Mouse (Mus musculus) liver, embryonic 12.5 days (tissue): Measurements from ENCODE around the gene Fcor. TPM values are rescaled to one million over a fixed set of nuclear protein-coding genes. Genes with fewer than 3 reads are reported as not detected.

Source experiments
- ATAC-seq: fragments of 200-750 bp; cut with Nextera tagmentation; 2 replicates; pipeline ENCODE4 v1.8.0; 2017; ENCODE audit warnings: moderate number of reproducible peaks, mild to moderate bottlenecking, moderate library complexity
- H3K27ac ChIP-seq: fragments of 300-500 bp; sonication (generic); 2 replicates; pipeline ENCODE4 v1.5.1; 2016; ENCODE audit warnings: mild to moderate bottlenecking
- H3K27me3 ChIP-seq: fragments of 300-500 bp; sonication (generic); replicated peaks from 2 replicates; pipeline ENCODE4 v1.6.1; 2016; ENCODE audit warnings: mild to moderate bottlenecking, moderate library complexity
- H3K36me3 ChIP-seq: fragments of 300-500 bp; sonication (generic); 2 replicates; pipeline ENCODE4 v1.6.1; 2016; ENCODE audit warnings: mild to moderate bottlenecking, moderate library complexity
- H3K4me1 ChIP-seq: fragments of 300-500 bp; sonication (generic); 2 replicates; pipeline ENCODE4 v1.6.1; 2016
- H3K4me2 ChIP-seq: fragments of 300-500 bp; sonication (generic); 2 replicates; pipeline ENCODE4 v1.6.1; 2016; ENCODE audit warnings: mild to moderate bottlenecking, moderate library complexity
- H3K4me3 ChIP-seq: fragments of 300-500 bp; sonication (generic); 2 replicates; pipeline ENCODE4 v1.5.1; 2016; ENCODE audit warnings: mild to moderate bottlenecking, moderate library complexity
- H3K9ac ChIP-seq: fragments of 300-500 bp; sonication (generic); 2 replicates; pipeline ENCODE4 v1.6.1; 2016; ENCODE audit warnings: mild to moderate bottlenecking, moderate library complexity
- H3K9me3 ChIP-seq: fragments of 300-500 bp; sonication (generic); replicated peaks from 2 replicates; pipeline ENCODE4 v1.6.1; 2016; ENCODE audit warnings: mild to moderate bottlenecking, moderate library complexity
- WGBS: fragments of 180-500 bp; shearing (Covaris S2); methylation state at CpG from one replicate; pipeline ENCODE4 v1.1.7; 2016; ENCODE audit not compliant: insufficient replicate concordance; 5-methylcytosine and 5-hydroxymethylcytosine counted together
- polyA plus RNA-seq: library from polyadenylated mRNA; unstranded; fragments of >200 nt; fragmentation: Nextera tagmentation; extraction: Ambion mirVana; gene quantifications from 2 replicates; pipeline ENCODE4 v1.2.1, GENCODE M21; 2016

Gene Fcor
- polyA plus RNA-seq, 1 experiment from 2014 or later = 3.2 TPM

DNA sequence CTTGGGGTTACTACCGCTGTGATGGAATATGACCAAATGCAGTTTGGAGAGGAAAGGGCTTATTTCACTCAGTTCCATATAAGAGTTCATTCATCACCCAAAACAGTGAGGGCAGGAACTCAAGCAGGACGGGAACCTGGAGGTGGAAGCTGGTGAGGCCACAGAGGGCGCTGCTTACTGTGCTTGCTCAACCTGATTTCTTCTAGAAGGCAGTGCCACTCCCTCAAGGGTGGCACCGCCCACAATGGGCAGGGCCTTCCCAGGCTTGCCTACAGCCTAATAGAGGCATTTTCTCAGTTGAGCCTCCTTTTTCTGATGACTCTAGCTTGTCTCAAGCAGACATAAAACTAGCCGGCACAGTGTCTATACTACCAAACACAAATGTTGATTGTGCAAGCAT lies 26.4 kb downstream of the Fcor start:
- no peak overlapping the region for H3K9ac ChIP-seq
- peaks cover 25% of the 10 kb centered on the region for H3K36me3 ChIP-seq
- H3K4me3 ChIP-seq = no peak overlapping the region
- no peak overlapping the region for H3K4me2 ChIP-seq
- 0 out of 2 replicates have a peak, but pooled peaks cover 4% of the 10 kb centered on the region for H3K27me3 ChIP-seq
- peak; percentile 78 for ATAC-seq
- H3K9me3 ChIP-seq = no peaks in the 10 kb centered on the region
- H3K27ac ChIP-seq = no peak overlapping the region
- no peaks in the 10 kb centered on the region for H3K4me1 ChIP-seq
- WGBS = 12% methylated on average over 5 of the region's 5 CpGs

GRCm38 (mm10) chr8:3631478-3631875 lies 40.7 kb downstream of the Fcor start:
- H3K27ac ChIP-seq = peak overlapping the region; percentile 66

GRCm38 (mm10) chr8:3630647-3631477 lies 41.3 kb downstream of the Fcor start, which contains the start of gene Stxbp2:
TSS of gene Stxbp2 (plus strand) at chr8:3630955.
- Histone ChIP-seq H3K4me1 (peaks cover 23% of the 10 kb centered on the region), H3K27ac (peak within 1 kb of the TSS; percentile 66), H3K27me3 (0 out of 2 replicates have a peak, but pooled peaks cover 4% of the 10 kb centered on the region), H3K4me2 (peak within 1 kb of the TSS; percentile 85), H3K9me3 (no peaks in the 10 kb centered on the region), H3K4me3 (peak within 1 kb of the TSS; percentile 80), H3K9ac (peak within 1 kb of the TSS; percentile 77), H3K36me3 (peaks cover 30% of the 10 kb centered on the region)
- 5% methylated on average over 47 of the region's 47 CpGs for WGBS
- ATAC-seq = peak; percentile 91

More at GRCm38 (mm10) chr8:3631478-3631875, 40.7 kb downstream of the Fcor start:
- peak overlapping the region; percentile 80 for H3K4me3 ChIP-seq
- peak; percentile 63 for ATAC-seq
- WGBS = 2% methylated on average over 8 of the region's 8 CpGs
- H3K27me3 ChIP-seq = 0 out of 2 replicates have a peak, but pooled peaks cover 4% of the 10 kb centered on the region
- H3K9me3 ChIP-seq = no peaks in the 10 kb centered on the region
- peak overlapping the region; percentile 77 for H3K9ac ChIP-seq
- H3K4me2 ChIP-seq = peak overlapping the region; percentile 85
- peaks cover 36% of the 10 kb centered on the region for H3K36me3 ChIP-seq
- peaks cover 23% of the 10 kb centered on the region for H3K4me1 ChIP-seq

- Histone ChIP-seq H3K27me3 (0 out of 2 replicates have a peak, but pooled peaks cover 4% of the 10 kb centered on the region), H3K9me3 (no peaks in the 10 kb centered on the region), H3K9ac (no peak overlapping the region), H3K4me3 (no peak overlapping the region), H3K36me3 (peaks cover 2% of the 10 kb centered on the region), H3K4me2 (no peak overlapping the region), H3K4me1 (peaks cover 23% of the 10 kb centered on the region), H3K27ac (no peak overlapping the region)
- WGBS = 34% methylated on average over 5 of the region's 5 CpGs
- no peak for ATAC-seq
Observed at GRCm38 (mm10) chr8:3628014-3628413, 44.1 kb downstream of the Fcor start.

DNA sequence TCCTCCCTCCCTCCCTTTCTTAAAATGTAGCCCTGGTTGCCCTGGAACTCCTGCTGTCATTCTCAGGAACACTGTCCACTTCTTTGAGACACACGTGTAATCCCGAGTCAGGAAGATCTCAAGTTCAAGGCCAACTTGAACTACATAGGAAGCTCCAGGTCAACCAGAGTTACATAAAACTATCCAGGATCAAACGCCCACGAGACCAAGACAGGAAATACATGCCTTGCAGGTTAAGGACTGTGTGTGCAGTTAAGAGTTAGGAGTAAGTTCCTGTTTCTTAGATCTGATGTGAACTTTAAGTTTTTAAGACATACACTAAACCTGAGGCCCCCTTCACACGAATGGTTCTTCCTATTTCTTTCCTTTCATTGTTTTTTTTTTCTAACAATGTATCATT lies 45.2 kb downstream of the Fcor start:
- no peak overlapping the region for H3K4me2 ChIP-seq
- 26% methylated on average over 5 of the region's 5 CpGs for WGBS
- H3K4me3 ChIP-seq = no peak overlapping the region
- no peak for ATAC-seq
- no peak overlapping the region for H3K9ac ChIP-seq
- no peaks in the 10 kb centered on the region for H3K9me3 ChIP-seq
- H3K27me3 ChIP-seq = 0 out of 2 replicates have a peak, but pooled peaks cover 4% of the 10 kb centered on the region
- H3K4me1 ChIP-seq = peaks cover 21% of the 10 kb centered on the region
- H3K27ac ChIP-seq = no peak overlapping the region
- no peaks in the 10 kb centered on the region for H3K36me3 ChIP-seq

DNA sequence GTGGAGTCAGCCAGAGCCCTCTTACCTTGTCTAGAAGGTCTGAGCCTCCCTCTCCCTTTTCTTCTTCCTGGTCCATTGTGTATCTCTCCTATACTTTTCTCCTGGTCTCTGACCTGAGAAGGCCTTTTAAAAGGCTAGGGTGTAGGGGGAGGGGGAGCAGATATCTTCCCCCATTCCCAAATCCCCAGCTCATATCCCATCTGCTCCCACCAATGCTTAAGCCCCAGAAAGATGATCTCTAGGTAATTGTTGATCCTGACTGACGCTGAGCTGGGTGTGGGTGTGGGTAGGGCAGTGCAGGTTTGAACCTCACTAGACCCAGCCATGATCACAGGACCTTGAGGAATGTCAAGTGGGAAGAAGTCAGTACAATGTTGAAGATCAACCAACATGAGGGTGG lies 46.7 kb downstream of the Fcor start, which contains the start of gene Pcp2:
TSS of gene Pcp2 (minus strand) at position 101 of the 400 bp plus-strand sequence.
- no peak within 1 kb of the TSS for H3K9ac ChIP-seq
- H3K36me3 ChIP-seq = no peaks in the 10 kb centered on the region
- H3K4me1 ChIP-seq = peaks cover 13% of the 10 kb centered on the region
- no peaks in the 10 kb centered on the region for H3K9me3 ChIP-seq
- no peak within 1 kb of the TSS for H3K27ac ChIP-seq
- no peak for ATAC-seq
- WGBS = 72% methylated on average over 1 of the region's 1 CpGs
- 0 out of 2 replicates have a peak, but pooled peaks cover 4% of the 10 kb centered on the region for H3K27me3 ChIP-seq
- no peak within 1 kb of the TSS for H3K4me3 ChIP-seq
- no peak within 1 kb of the TSS for H3K4me2 ChIP-seq

- peak overlapping the region; percentile 79 for H3K4me2 ChIP-seq
- no peak for ATAC-seq
- H3K9ac ChIP-seq = peak overlapping the region; percentile 77
- peaks cover 19% of the 10 kb centered on the region for H3K36me3 ChIP-seq
- peak overlapping the region; percentile 80 for H3K4me3 ChIP-seq
- no peak overlapping the region for H3K27ac ChIP-seq
- 51% methylated on average over 8 of the region's 8 CpGs for whole genome bisulfite sequencing
- H3K27me3 ChIP-seq = no peaks in the 10 kb centered on the region
- H3K9me3 ChIP-seq = no peaks in the 10 kb centered on the region
- peaks cover 21% of the 10 kb centered on the region for H3K4me1 ChIP-seq
Observed at GRCm38 (mm10) chr8:3622119-3622518, 50.0 kb downstream of the Fcor start.

GRCm38 (mm10) chr8:3621199-3621970 lies 50.8 kb downstream of the Fcor start, which contains the start of the genes Xab2 and Pet100:
TSS of gene Xab2 (minus strand) at chr8:3621316.
TSS of gene Pet100 (plus strand) at chr8:3621548.
- peak within 1 kb of the TSS; percentile 77 for H3K9ac ChIP-seq
- peaks cover 21% of the 10 kb centered on the region for H3K4me1 ChIP-seq
- peak; percentile 97 for ATAC-seq
- H3K27ac ChIP-seq = no peak within 1 kb of the TSS
- H3K9me3 ChIP-seq = no peaks in the 10 kb centered on the region
- no peaks in the 10 kb centered on the region for H3K27me3 ChIP-seq
- H3K4me2 ChIP-seq = peak within 1 kb of the TSS; percentile 79
- WGBS = under 1% methylated on average over 37 of the region's 37 CpGs
- H3K4me3 ChIP-seq = peak within 1 kb of the TSS; percentile 80
- H3K36me3 ChIP-seq = peaks cover 26% of the 10 kb centered on the region

Other genes with a start within 250 kb of the Fcor start
- 3.4 and 3.6 TPM in 2 replicates for gene Pex11g, start 204.7 kb downstream of the Fcor start, polyA plus RNA-seq
- 0.08 TPM in 1 of 2 replicates, not detected in the other for gene Tex45, start 201.5 kb downstream of the Fcor start, polyA plus RNA-seq
- gene Zfp358, start 179.2 kb downstream of the Fcor start, polyA plus RNA-seq = 7.9 and 8.1 TPM in 2 replicates
- 25.7 and 26.9 TPM in 2 replicates for gene Mcoln1, start 171.9 kb downstream of the Fcor start, polyA plus RNA-seq
- 14.7 and 17.1 TPM in 2 replicates for gene Pnpla6, start 157.0 kb downstream of the Fcor start, polyA plus RNA-seq
- gene C330021F23Rik, start 104.4 kb downstream of the Fcor start, polyA plus RNA-seq = 2.3 and 2.9 TPM in 2 replicates
- gene Camsap3, start 85.1 kb downstream of the Fcor start, polyA plus RNA-seq = 2.0 and 2.2 TPM in 2 replicates
- 42.8 and 43.2 TPM in 2 replicates for gene Xab2, start 51.0 kb downstream of the Fcor start, polyA plus RNA-seq
- gene Pet100, start 50.8 kb downstream of the Fcor start, polyA plus RNA-seq = 97.5 and 101 TPM in 2 replicates
- gene Pcp2, start 46.8 kb downstream of the Fcor start, polyA plus RNA-seq = 0.11 TPM in 1 of 2 replicates, not detected in the other
- gene Stxbp2, start 41.4 kb downstream of the Fcor start, polyA plus RNA-seq = 71.7 and 76.5 TPM in 2 replicates
- 0.14 and 0.20 TPM in 2 replicates for gene Retn, start 16.6 kb downstream of the Fcor start, polyA plus RNA-seq
- 0.91 and 0.97 TPM in 2 replicates for gene Mcemp1, start 6.6 kb downstream of the Fcor start, polyA plus RNA-seq
- 22.1 and 22.8 TPM in 2 replicates for gene Trappc5, start 3.9 kb upstream of the Fcor start, polyA plus RNA-seq
- 0.07 TPM in 1 of 2 replicates, not detected in the other for gene Fcer2a, start 21.8 kb upstream of the Fcor start, polyA plus RNA-seq
- 1.4 and 1.8 TPM in 2 replicates for gene Clec4g, start 48.3 kb upstream of the Fcor start, polyA plus RNA-seq
- 0.14 and 0.24 TPM in 2 replicates for gene Cd209a, start 76.6 kb upstream of the Fcor start, polyA plus RNA-seq
- gene Cd209e, start 181.9 kb upstream of the Fcor start, polyA plus RNA-seq = not detected in 2 replicates
- not detected in 2 replicates for gene Cd209d, start 206.2 kb upstream of the Fcor start, polyA plus RNA-seq